Mouse (Mus musculus): ENCODE measurements around the gene Smc1b. TPM values are rescaled to one million over a fixed set of nuclear protein-coding genes. Genes with fewer than 3 reads are reported as not detected.
"Not testable (repeated sequence)": the region's sequence is repeated elsewhere in the genome, so short reads cannot be mapped to it uniquely, and the experiment has no call there.

The Smc1b gene
- polyA plus RNA-seq, 1 experiment: not detected

GRCm38 (mm10) chr15:85047865-85048264 is 83.9 kb downstream of the Smc1b start:
- TF ChIP-seq CTCF (IDR thresholded peaks at IDR 0.05; ENCODE audit: low read depth, low read length): no peak
- no peak for TF ChIP-seq POLR2A (IDR thresholded peaks at IDR 0.05; ENCODE audit: borderline replicate concordance, low read depth, low read length)
- Histone ChIP-seq H3K4me1 (ENCODE audit: control insufficient read depth, insufficient read depth, low read length) (peaks cover 8% of the 10 kb centered on the region), H3K27ac (ENCODE audit: insufficient read depth, low read depth, low read length) (no peak overlapping the region), H3K4me3 (ENCODE audit: insufficient read depth, low read length) (no peak overlapping the region)

GRCm38 (mm10) chr15:85046230-85046950 is 85.4 kb downstream of the Smc1b start:
- no peak overlapping the region for H3K27ac ChIP-seq (ENCODE audit: insufficient read depth, low read depth, low read length)
- peaks cover 21% of the 10 kb centered on the region for H3K4me1 ChIP-seq (ENCODE audit: control insufficient read depth, insufficient read depth, low read length)
- TF ChIP-seq POLR2A (IDR thresholded peaks at IDR 0.05; ENCODE audit: borderline replicate concordance, low read depth, low read length): no peak
- TF ChIP-seq CTCF (IDR thresholded peaks at IDR 0.05; ENCODE audit: low read depth, low read length): no peak
- H3K4me3 ChIP-seq (ENCODE audit: insufficient read depth, low read length): no peak overlapping the region

GRCm38 (mm10) chr15:85043761-85044160 is 88.0 kb downstream of the Smc1b start:
- Histone ChIP-seq H3K27ac (ENCODE audit: insufficient read depth, low read depth, low read length) (no peak overlapping the region), H3K4me1 (ENCODE audit: control insufficient read depth, insufficient read depth, low read length) (peaks cover 31% of the 10 kb centered on the region), H3K4me3 (ENCODE audit: insufficient read depth, low read length) (no peak overlapping the region)
- TF ChIP-seq CTCF (IDR thresholded peaks at IDR 0.05; ENCODE audit: low read depth, low read length) (no peak), POLR2A (IDR thresholded peaks at IDR 0.05; ENCODE audit: borderline replicate concordance, low read depth, low read length) (no peak)

GRCm38 (mm10) chr15:85043116-85043515 is 88.6 kb downstream of the Smc1b start:
- H3K27ac ChIP-seq (ENCODE audit: insufficient read depth, low read depth, low read length): no peak overlapping the region
- no peak overlapping the region for H3K4me3 ChIP-seq (ENCODE audit: insufficient read depth, low read length)
- TF ChIP-seq POLR2A (IDR thresholded peaks at IDR 0.05; ENCODE audit: borderline replicate concordance, low read depth, low read length): no peak
- no peak for TF ChIP-seq CTCF (IDR thresholded peaks at IDR 0.05; ENCODE audit: low read depth, low read length)
- peaks cover 36% of the 10 kb centered on the region for H3K4me1 ChIP-seq (ENCODE audit: control insufficient read depth, insufficient read depth, low read length)

GRCm38 (mm10) chr15:85042361-85042954 is 89.3 kb downstream of the Smc1b start:
- Histone ChIP-seq H3K4me1 (ENCODE audit: control insufficient read depth, insufficient read depth, low read length) (peaks cover 42% of the 10 kb centered on the region), H3K27ac (ENCODE audit: insufficient read depth, low read depth, low read length) (peak overlapping the region; percentile 48)

GRCm38 (mm10) chr15:85041546-85042225 is 90.1 kb downstream of the Smc1b start:
- no peak for TF ChIP-seq CTCF (IDR thresholded peaks at IDR 0.05; ENCODE audit: low read depth, low read length)
- TF ChIP-seq POLR2A (IDR thresholded peaks at IDR 0.05; ENCODE audit: borderline replicate concordance, low read depth, low read length): no peak
- Histone ChIP-seq H3K4me1 (ENCODE audit: control insufficient read depth, insufficient read depth, low read length) (peaks cover 42% of the 10 kb centered on the region), H3K4me3 (ENCODE audit: insufficient read depth, low read length) (no peak overlapping the region), H3K27ac (ENCODE audit: insufficient read depth, low read depth, low read length) (no peak overlapping the region)

More at GRCm38 (mm10) chr15:85042361-85042954, 89.3 kb downstream of the Smc1b start:
- H3K4me3 ChIP-seq (ENCODE audit: insufficient read depth, low read length): no peak overlapping the region
- TF ChIP-seq POLR2A (IDR thresholded peaks at IDR 0.05; ENCODE audit: borderline replicate concordance, low read depth, low read length) (0 out of 2 replicates have a peak, but pooled peaks have one; percentile 41), CTCF (IDR thresholded peaks at IDR 0.05; ENCODE audit: low read depth, low read length) (peak; percentile 57)

GRCm38 (mm10) chr15:85037343-85037690 is 94.4 kb downstream of the Smc1b start:
- H3K4me3 ChIP-seq (ENCODE audit: insufficient read depth, low read length): peak overlapping the region; percentile 85
- no peak overlapping the region for H3K27ac ChIP-seq (ENCODE audit: insufficient read depth, low read depth, low read length)
- TF ChIP-seq POLR2A (IDR thresholded peaks at IDR 0.05; ENCODE audit: borderline replicate concordance, low read depth, low read length) (no peak), CTCF (IDR thresholded peaks at IDR 0.05; ENCODE audit: low read depth, low read length) (no peak)
- H3K4me1 ChIP-seq (ENCODE audit: control insufficient read depth, insufficient read depth, low read length): peaks cover 38% of the 10 kb centered on the region

GRCm38 (mm10) chr15:85036566-85037342 is 95.0 kb downstream of the Smc1b start:
- Histone ChIP-seq H3K4me1 (ENCODE audit: control insufficient read depth, insufficient read depth, low read length) (peaks cover 33% of the 10 kb centered on the region), H3K4me3 (ENCODE audit: insufficient read depth, low read length) (peak overlapping the region; percentile 85), H3K27ac (ENCODE audit: insufficient read depth, low read depth, low read length) (peak overlapping the region; percentile 40)
- no peak for TF ChIP-seq CTCF (IDR thresholded peaks at IDR 0.05; ENCODE audit: low read depth, low read length)
- TF ChIP-seq POLR2A (IDR thresholded peaks at IDR 0.05; ENCODE audit: borderline replicate concordance, low read depth, low read length): no peak; the same call in 1 of the 2 replicates

- peaks cover 21% of the 10 kb centered on the region for H3K4me1 ChIP-seq (ENCODE audit: control insufficient read depth, insufficient read depth, low read length)
- not testable (repeated sequence) for H3K4me3 ChIP-seq (ENCODE audit: insufficient read depth, low read length)
Observed at GRCm38 (mm10) chr15:85033916-85034315, 97.8 kb downstream of the Smc1b start.

More at GRCm38 (mm10) chr15:85033916-85034315, 97.8 kb downstream of the Smc1b start:
- not testable (repeated sequence) for H3K27ac ChIP-seq (ENCODE audit: insufficient read depth, low read depth, low read length)
